Mouse (Mus musculus): ENCODE measurements at regions not wholly inside any gene's neighbourhood (a gene's known extent, or its start where the extent isn't known, plus 50 kb on each side); places are given as distances from the start of the nearest gene placed in this dataset.

DNA sequence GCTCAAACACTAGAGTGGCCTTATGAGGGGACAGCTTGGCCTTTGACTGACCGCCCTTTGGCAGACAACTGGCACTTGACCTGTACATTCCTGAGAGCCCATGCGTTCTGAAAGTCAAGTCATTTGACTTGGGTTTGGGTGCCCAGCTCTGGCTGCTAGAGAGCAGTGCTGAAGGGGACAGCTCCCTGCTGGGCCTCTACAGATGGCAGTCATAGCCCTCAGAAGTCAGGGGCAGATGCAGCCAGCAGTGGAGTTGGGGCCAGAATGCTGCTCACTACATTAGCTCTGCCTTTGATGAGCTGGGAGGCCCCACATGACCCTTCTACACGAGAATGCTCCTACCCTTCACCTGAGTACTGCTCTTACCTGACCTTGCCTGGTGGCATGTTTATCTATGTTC, 58.3 kb upstream of the Twist2 start:
- no peak for DNase-seq

GRCm38 (mm10) chr1:91744076-91744475, 57.2 kb upstream of the Twist2 start:
- no peak for DNase-seq

DNA sequence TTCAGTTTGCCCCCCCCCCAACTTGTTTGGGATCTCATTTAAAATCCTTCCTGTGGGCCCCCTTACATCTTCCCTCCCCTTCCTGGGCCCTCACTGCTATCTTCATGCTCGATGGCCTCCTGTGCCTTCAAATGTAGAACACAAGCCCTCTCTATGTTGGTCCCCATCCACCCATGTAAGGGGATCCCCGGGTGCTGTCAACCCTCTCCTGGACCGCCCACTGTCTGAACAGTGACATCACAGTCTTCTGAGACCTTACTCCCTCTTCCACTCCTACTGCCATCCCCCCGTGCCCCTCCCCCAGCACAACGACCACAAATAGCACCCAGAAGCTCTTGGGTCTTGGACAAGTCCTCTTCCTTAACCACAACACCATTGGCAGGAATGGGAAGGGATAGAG, 56.6 kb upstream of the Twist2 start:
- DNase-seq: no peak

GRCm38 (mm10) chr1:91747583-91747982, 53.7 kb upstream of the Twist2 start:
- DNase-seq: no peak
